Mouse (Mus musculus) yolk sac, embryonic 10.5 days (tissue): Measurements from ENCODE around the gene Esm1.

ENCODE experiments used
- DNase-seq: peaks from one replicate; pipeline ENCODE4 v3.0.0-alpha.2; 2017; ENCODE audit warnings: low spot score

Esm1 gene

GRCm38 (mm10) chr13:113209624-113210023, at the start of gene Esm1:
Esm1 (plus strand) TSS chr13:113209659.
- DNase-seq, result no peak

DNA sequence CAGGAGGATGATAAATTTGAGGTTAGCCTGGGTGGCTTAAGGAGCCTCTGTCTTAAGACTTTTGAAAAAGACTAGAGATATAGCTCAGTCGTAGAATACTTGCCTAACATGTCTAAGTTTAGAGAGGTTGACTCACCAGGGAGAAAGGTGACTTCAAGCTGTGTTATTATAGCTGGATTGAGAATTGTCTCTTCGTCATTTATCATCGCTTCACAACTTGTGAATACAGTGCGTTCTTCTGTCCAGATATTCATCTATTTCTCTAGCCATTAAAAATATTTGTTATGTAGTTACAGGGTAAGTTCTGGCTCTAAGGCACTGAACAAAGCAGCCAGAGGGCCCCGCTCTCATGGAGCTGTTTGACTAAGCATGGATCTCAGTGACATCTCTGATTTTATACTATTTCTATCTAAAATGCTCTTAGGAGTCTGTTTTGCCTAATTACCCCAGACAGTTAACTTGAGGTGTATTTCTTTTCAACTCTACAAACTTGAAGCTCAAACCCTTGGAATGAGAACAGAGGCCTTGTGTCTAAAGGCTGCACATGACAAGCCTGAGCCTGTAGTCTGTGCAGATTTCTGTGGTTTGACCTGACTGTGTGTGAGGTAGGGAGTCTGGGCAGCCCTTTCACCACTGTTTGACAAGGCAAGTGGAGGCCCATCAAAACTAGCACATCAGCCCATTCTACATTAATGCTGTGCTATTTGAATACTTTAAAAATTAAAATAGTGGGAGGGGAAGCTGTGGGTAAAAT, 45.0 kb upstream of the Esm1 start:
- no peak for DNase-seq

DNA sequence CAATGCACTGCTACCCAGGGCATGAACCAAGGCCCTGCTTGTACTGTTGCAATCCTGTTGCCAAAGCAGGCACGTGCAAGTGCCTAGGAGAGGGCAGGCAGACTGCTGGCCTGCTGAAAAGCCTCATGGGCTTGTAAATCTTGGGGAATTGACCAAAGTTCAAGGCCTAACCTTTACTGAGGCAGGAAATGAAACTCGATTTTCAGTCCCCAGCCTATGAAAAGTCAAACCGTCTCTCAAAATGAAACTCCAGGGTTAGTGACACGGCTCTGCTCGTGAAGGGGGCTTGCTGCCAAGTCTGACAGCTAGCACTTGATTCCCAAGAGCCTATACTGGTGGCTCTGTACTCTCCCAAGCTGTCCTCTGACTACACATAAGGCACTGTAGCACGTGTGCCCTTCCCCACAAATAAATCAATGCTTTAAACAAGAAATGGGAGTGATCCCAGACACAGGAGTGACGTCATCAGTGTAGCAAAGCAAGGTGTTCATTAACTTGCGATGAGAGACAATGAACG, 41.4 kb upstream of the Esm1 start:
- no peak for DNase-seq

- DNase-seq, result no peak
These were observed 39.2 kb upstream of the Esm1 start for GRCm38 (mm10) chr13:113170256-113170655.

- DNase-seq, result no peak
These were observed 35.3 kb upstream of the Esm1 start for GRCm38 (mm10) chr13:113174162-113174561.

- DNase-seq, result no peak
These were observed 26.1 kb upstream of the Esm1 start for GRCm38 (mm10) chr13:113183310-113183709.

- no peak for DNase-seq
These were observed 25.7 kb upstream of the Esm1 start for GRCm38 (mm10) chr13:113183720-113184119.

DNA sequence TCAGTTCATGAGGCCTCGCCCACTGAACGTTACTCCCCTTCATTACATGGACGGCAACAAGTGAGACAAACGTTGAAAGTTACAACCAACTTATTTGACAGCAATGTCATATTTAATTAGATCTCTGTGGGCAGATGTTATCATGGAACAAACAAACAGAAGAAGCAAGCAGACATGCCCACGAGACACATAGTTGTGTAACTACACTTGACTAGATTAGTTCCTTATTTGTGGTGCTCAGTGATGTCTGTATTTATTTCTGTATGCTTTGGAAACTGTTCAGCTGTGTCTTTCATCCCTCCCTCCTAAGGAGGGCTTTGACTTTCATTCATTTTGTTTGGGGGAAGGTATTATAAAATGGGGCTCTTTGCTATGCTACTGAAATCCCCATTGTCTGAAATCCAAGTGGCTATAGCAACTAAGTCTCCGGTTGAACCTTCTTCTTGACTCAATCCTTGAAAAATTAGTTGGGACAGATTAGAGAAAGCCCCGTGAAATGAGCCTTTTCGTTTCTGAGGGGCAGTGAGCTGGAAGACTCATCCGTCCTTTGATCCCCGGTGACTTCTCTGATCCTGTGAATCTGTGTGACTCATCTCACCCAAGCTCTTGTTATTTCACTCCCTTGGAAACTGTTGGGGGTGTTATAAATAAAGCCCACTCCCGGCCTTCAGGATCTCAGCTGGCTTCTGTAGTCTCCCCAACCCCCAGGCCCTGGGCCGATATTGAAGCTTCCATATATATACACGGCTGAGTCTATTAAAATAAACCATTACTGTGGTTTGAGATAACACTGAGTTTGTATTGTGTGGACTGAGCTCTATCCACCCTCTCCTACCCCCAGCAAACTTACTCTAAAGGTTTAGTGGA, 12.4 kb upstream of the Esm1 start:
- DNase-seq, result no peak

DNA sequence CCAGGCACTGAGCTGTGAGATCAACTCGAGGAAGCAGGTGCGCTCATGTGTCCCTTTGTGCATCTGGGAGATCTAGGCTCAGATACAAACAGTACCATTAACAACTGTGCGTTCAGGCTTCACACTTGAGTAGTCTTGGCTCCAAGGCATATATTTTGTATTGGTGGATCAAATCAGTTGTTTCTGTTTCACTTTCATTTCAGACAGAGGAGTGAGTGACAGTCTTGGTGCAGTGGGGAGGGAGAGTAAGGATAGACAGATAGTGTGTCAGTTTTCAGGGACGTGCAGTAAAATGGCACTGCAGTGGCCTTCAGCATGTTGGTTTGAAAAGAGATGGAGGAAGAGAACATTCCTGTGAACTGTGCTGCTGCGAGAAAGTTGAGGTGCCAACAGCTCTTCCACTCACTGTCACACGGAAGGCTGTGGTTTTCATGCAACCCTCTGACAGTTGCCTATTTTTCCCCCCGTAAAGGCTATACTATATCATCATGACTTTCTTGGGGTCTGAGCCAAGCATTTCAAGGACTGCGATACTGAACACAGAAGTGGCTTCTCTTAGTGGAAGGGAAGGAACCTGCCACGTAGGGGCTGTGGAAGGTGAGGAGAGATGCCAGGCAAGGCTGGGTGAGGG, 11.5 kb upstream of the Esm1 start:
- DNase-seq, result no peak

GRCm38 (mm10) chr13:113199331-113199730, 10.1 kb upstream of the Esm1 start:
- no peak for DNase-seq

DNA sequence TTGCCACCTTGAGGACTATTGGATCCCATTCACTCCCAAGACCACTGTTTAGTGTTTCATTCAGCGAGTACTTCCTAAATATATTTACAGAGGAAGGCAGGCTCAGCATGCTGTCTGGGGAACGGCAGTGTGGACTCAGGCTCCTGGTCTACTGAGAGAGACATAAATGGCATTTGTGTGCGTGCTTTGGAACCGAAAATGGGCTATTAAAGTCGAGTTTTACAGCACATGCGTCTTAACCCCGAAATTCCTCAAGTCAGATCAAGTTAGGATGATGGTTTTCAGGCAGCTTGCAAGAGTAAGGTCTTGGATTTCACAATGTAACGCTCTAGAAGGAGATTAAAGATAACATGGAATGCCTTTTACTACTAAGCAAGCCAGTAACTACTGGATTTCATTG, 8.7 kb upstream of the Esm1 start:
- DNase-seq, result no peak

- no peak for DNase-seq
These were observed 7.8 kb upstream of the Esm1 start for GRCm38 (mm10) chr13:113201631-113202030.

DNA sequence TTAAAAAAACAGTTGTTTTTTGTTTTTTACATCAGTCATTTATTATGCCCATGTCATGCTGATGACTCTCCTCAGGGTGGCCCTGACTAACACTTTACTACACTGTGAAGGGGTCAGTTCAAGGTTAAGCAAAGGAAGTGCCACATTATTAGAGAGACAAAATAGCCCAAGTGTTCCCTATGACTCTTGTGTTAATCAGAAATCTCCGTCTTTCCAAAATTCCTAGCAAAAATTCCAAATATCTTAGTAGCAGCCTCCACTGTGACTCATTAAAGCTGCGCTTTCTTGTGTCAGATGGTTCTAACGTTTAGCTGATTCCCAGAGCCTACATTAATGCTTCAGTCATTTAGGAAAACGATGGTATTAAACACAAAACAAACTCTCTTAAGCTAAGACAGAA, 7.3 kb upstream of the Esm1 start:
- DNase-seq, result no peak

DNA sequence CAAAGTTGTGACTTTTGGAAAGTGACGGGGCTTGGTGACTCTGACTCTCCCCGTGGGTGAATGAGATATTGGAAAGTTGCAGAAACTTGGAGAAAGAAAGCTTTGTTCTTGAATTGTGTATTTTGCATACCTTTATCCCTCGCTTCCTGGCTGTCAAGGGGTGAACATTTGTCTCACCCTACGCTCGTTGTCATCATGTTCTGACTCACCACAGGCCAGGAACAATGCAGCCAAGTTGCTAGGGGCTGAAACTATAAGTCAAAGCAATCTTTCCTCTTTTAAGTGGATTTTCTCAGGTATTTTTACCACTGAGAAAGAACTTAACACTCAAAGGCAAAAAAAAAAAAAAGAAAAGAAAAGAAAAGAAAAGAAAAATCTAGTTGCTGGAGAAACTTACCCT, 6.3 kb upstream of the Esm1 start:
- no peak for DNase-seq

DNA sequence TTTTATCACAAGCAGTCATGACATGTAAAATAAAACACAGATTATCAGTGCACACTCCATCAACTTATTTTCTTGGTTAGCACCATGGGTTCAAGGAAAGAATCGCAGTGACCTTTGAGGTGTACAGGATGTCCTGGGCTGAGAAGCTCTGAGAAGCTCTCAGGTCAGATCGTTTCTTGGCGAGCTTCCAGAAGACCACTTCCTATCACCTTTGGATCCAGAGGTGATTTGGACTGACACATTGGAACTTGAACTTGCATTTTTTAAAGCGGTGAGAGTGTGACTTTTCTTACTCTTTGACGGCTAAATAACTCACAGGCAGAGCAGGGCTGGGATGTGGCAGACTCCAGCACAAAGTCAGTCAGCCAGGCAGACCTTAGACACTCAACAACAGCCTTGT, 4.1 kb upstream of the Esm1 start:
- DNase-seq, result no peak

- DNase-seq, result no peak
These were observed 1.9 kb downstream of the Esm1 start for GRCm38 (mm10) chr13:113211345-113211744.

DNA sequence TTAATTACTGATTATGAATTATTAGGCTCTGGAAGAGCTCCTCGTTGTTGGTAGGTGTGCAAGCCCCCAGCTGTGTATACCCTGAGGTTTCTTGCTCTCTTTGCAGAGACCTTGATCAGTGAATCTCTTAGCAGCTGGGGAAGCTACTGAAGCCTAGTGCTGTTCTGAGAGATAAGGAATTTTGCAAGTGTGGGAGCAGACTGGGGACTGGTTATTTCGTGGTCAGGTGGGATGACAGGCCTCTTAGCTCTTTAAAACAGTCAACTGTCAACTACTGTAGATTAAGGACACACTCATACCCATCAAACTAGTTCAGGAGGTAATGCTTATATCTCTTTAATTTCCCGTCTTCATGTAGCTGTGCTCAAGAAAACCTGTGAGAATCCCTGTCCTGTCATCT, 2.9 kb downstream of the Esm1 start:
- no peak for DNase-seq

DNA sequence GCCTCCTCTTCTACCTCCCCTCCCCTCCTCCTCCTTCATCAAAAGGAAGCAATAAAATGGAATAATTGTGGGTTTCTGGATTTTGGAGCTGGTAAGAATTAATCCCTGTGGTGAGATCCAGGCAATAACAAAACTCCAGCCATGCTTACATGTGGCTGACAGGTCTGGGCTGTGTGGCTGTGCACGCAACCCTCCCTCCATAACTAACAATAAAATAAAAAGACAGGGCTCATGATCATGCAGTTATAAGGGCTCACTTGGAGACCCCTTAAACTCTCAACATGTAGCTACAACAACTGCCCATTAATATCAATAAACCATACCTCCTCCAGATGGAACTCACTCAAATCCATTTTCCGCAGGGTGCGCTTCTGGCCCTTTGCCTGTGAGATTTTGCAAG, 4.4 kb downstream of the Esm1 start:
- DNase-seq, result no peak

DNA sequence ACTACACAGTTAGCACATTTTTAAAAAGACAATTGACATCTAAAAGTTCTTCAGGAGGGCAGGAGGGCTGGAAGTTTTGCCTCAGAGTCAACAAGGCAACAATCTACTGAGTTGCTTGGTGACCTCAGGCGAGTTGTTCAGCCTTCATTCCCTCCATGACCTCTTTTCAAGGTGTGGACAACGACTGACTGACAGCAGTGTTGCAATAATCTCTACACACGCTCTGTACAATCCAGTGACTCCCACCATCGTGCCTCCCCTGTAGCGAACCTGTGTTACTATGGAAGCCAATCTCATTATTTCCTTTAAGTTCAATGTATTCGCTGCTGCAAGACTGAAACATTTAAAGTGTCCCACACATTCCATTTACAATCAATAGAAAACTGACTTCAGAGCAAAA, 12.4 kb downstream of the Esm1 start:
- no peak for DNase-seq

- DNase-seq, result no peak
These were observed 14.6 kb downstream of the Esm1 start for GRCm38 (mm10) chr13:113224105-113224504.

- no peak for DNase-seq
These were observed 16.4 kb downstream of the Esm1 start, which contains the start of gene Gzmk for GRCm38 (mm10) chr13:113225811-113226210. Gzmk (minus strand) TSS chr13:113225908.

DNA sequence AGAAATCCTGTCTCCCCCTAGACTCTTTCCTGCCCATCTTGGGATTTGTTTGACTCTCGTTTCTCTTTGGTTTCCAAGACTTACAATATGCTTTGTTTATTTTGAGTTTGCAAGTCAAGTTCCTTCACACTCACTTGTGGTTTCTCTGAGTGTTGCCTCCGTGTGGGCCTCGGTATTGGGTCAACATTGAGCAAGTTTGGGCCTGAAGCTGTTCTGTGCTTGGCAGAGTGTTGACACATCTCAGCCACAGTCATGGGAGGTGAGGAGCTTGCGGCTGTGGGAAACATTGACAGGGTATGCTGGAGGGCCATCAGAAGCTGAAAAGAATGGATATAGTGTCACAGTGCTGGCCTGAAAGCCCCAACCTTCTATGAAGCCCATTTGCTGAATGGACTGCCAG, 17.6 kb downstream of the Esm1 start:
- no peak for DNase-seq
